Mouse (Mus musculus) myocyte (in vitro differentiated cells): ENCODE measurements at regions not wholly inside any gene's neighbourhood (a gene's known extent, or its start where the extent isn't known, plus 50 kb on each side); places are given as distances from the start of the nearest gene placed in this dataset.
"Not testable (repeated sequence)": the region's sequence is repeated elsewhere in the genome, so short reads cannot be mapped to it uniquely, and the experiment has no call there.

Experiments used
- POLR2A ChIP-seq: IDR thresholded peaks from one replicate; pipeline ENCODE4 v1.6.1; 2011; ENCODE audit warnings: low read depth, mild to moderate bottlenecking, control low read depth, moderate library complexity; ENCODE audit not compliant: insufficient read length
- POLR2AphosphoS2 ChIP-seq: IDR thresholded peaks from one replicate; pipeline ENCODE4 v1.6.1; 2011; ENCODE audit warnings: low read depth, control low read depth; ENCODE audit not compliant: insufficient read length
- TCF12 ChIP-seq: IDR thresholded peaks from one replicate; pipeline ENCODE4 v1.6.1; 2011; ENCODE audit warnings: mild to moderate bottlenecking, control low read depth; ENCODE audit not compliant: poor library complexity, insufficient read depth, severe bottlenecking
- USF1 ChIP-seq: IDR thresholded peaks from one replicate; pipeline ENCODE4 v1.6.1; 2011; ENCODE audit warnings: low read depth, mild to moderate bottlenecking, control low read depth, moderate library complexity

DNA sequence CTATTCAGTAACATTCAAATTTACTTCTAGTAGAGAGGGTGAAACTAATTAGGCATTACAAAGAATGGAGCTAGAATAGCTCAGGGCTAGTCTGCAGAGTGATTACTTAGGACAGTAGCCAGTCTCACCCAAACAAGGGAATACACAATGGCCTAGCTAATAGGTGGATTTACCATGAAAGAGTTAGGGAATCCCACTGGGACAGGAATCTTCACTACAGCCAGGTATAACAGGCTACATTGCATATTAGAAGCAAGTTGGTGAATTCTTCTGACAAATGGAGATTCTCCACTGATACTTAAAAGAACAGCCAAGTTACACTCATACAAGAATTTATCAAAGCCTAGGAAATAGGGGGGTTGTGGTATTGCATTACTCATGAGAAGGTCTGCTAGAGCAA, 670.2 kb upstream of the Chrm3 start:
- TF ChIP-seq POLR2A, POLR2AphosphoS2, USF1, TCF12: not testable (repeated sequence)
